Mouse (Mus musculus) CD4-positive naive resting alpha-beta T cell, adult 76 days (primary cell): Measurements from ENCODE around the gene Cfhr2. TPM values are rescaled to one million over a fixed set of nuclear protein-coding genes. Genes with fewer than 3 reads are reported as not detected.

Experiments
- total RNA-seq: library from RNA; stranded (reverse); gene quantifications from one replicate; pipeline ENCODE4 v1.2.4, GENCODE M21; 2023

The Cfhr2 gene
- not detected for total RNA-seq

DNA sequence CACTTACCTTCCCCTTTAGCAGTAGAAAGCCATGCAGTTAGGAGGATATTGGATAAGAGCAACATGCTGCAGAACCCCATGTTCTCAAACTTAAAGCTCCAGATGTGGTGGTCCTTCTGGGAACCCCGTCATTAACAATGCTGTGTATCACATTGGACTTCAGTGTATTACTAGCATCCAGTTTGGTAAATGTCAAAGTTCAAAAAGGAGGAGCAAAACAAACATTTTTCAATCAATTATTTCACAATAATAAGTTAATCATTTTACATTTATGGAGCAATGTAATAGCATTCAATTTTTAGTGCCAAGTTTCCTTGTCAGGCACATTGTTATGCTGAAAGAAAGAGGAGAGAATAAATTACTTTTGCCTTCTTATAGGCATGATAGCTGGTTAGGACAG lies at the start of gene Cfhr2:
Gene Cfhr2, minus strand, starts transcription at position 155 of the 400 bp plus-strand sequence.

DNA sequence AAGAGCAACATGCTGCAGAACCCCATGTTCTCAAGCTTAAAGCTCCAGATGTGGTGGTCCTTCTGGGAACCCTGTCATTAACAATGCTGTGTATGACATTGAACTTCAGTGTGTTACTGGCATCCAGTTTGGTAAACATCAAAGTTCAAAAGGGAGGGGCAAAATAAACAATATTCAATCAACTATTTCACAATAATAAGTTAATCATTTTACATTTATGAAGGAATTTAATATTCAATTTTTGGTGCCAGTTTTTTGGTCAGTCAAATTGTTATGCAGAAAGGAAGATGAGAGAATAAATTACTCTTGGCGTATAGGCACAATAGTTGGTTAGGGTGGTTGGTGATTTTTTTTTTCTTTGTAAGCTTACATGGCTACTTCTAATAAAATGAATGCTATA lies 77.4 kb downstream of the Cfhr2 start, which contains the start of gene Gm4788:
Gene Gm4788, minus strand, starts transcription at position 101 of the 400 bp plus-strand sequence.

Other genes starting within 250 kb of the Cfhr2 start
- not detected for gene Gm4788, start 77.5 kb downstream of the Cfhr2 start, total RNA-seq